Mouse (Mus musculus) left cerebral cortex, adult 8-10 months (tissue): ENCODE data around the gene Rasd1. TPM values are rescaled to one million over a fixed set of nuclear protein-coding genes. Genes with fewer than 3 reads are reported as not detected.

Experiments
- total RNA-seq, 4 experiments: library from RNA; stranded (reverse); gene quantifications; 2 replicates each; pipeline ENCODE4 v1.2.4; 2022

The Rasd1 gene
- total RNA-seq, 4 experiments from 2014 or later = 5.3 to 10.5 (median 9.3) TPM

Other genes with a start within 250 kb of the Rasd1 start
- gene Pld6, start 177.3 kb downstream of the Rasd1 start, total RNA-seq = 1 to 10 TPM in 3 of 4 experiments, under 1 TPM in 1; 0.86 to 1.6 (median 1.3) TPM
- gene Flcn, start 154.9 kb downstream of the Rasd1 start, total RNA-seq = 10 to 100 TPM; 47.2 to 49.1 (median 47.6) TPM
- gene Nt5m, start 125.5 kb downstream of the Rasd1 start, total RNA-seq = 10 to 100 TPM; 41.1 to 48.3 (median 48.2) TPM
- 10 to 100 TPM; 72.0 to 79.6 (median 77.9) TPM for gene Cops3, start 125.1 kb downstream of the Rasd1 start, total RNA-seq
- gene Med9, start 16.7 kb downstream of the Rasd1 start, total RNA-seq = 10 to 100 TPM; 40.9 to 45.4 (median 42.7) TPM
- gene Pemt, start 81.5 kb upstream of the Rasd1 start, total RNA-seq = 1 to 10 TPM; 2.7 to 6.2 (median 4.3) TPM
- gene Rai1, start 140.1 kb upstream of the Rasd1 start, total RNA-seq = 10 to 100 TPM; 69.5 to 78.3 (median 71.5) TPM